Mouse (Mus musculus) spleen, postnatal 4 days (tissue): ENCODE data around the gene Col8a2.

Experiments
- DNase-seq, 2 experiments: peaks; one replicate each; pipeline ENCODE4 v3.0.0; 2022; ENCODE audit warnings: low spot score in 2 of 2

Col8a2 gene

DNA sequence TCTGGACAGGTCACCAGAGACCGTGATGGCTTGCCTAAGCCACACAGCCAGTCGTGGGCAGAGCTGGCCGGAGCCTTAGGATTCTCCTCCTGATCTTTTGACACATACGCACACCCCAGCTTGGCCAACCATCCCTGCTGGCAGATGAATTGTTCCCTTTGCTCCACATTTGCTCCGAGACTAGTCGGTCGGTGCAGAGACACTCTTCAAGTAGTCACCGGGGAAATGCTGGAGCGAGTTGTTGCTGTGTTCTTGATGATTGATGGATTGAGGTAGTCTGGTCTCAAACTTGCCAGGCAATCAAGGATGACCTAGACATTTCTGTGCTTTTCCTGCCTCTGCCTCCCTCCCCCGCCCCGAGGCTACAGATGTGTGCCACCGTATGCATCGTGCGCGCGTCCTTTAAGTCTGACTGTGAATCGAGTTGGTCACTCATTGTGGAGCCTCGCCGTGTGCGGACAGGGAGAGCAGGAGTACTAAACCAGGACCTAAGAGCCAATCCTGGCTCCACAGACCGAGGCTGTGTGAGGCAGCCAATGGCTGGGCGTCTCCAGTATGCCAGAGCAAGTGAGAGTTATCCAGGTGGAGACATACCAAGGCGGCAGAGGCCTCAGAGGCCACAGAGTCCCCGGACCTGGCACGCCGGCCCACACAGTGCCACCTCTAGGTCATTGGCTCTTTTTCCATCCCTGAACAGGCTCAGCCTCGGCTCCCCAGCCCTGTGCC is 15.2 kb downstream of the Col8a2 start:
- no peak for DNase-seq

DNA sequence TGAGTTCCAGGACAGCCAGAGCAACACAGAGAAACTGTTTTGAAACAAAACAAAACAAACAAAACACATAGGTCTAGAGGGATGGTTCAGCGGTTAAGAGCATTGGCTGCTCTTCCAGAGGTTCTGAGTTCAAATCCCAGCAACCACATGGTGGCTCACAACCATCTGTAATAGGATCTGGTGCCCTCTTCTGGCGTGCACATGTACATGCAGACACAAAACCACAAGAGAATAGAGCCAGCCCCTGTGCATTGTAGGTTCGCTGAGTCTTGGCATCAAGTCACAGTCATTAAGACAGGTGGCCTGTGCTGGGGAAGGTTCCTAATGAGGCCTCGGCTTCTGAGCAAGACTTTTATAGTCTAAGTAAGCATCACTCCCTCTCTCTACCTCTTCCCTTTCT is 17.3 kb downstream of the Col8a2 start:
- DNase-seq, result no peak

DNA sequence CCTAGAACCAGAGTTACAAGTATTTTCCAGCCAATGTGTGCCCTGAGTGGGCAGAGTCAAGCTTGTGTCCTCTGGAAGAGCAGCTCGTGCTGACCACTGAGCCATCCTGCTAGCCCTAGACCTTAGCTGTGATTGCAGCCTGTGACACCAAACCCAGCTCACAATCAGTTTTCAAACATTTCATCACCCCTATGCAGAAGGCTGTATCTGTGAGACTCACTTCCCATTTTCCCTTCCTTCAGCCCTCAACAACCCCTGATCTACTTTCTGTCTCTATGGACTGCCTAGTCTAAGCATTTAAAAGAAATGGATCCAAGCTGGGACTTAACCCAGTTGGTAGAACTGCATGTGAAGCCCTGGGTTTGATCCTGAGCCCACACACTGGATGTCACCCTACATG is 18.8 kb downstream of the Col8a2 start:
- no peak for DNase-seq

DNA sequence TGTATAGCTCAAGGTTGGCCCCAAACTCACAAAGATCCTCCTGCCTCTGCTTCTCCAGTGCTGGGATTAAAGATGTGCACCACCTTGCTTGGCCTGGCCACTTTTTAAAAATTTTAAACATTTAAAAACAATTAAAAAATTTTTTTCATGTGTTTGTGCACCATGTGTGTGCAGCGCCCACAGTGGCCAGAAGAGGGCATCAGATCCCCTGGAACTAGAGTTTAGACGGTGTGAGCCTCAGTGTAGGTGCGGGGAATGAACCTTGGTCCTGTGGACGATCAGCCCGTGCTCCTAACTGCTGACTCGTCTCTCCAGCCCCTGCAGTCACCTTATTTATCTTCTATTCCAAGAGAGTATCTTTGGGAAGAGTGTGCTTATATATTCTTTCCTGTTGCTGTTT is 19.5 kb downstream of the Col8a2 start:
- no peak for DNase-seq

DNA sequence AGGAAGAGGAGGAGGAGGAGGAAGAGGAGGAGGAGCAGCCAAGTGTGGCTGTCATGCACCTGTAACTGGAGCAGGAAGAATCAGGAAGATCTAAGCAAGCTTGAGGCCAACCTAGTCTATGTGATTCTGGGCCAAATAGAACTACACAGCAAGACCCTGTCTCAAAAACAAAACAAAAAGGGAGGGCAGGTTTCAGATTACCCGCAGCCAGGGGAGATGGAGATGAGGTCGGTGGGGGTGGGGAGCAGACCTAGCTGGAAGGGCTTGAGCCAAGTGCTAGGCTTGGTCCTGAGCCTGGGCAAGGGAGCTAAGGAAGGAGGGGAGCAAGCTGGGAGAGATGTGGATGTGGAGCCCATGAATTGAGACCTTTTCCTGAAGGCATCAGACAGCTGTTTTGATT is 20.2 kb downstream of the Col8a2 start:
- no peak for DNase-seq

DNA sequence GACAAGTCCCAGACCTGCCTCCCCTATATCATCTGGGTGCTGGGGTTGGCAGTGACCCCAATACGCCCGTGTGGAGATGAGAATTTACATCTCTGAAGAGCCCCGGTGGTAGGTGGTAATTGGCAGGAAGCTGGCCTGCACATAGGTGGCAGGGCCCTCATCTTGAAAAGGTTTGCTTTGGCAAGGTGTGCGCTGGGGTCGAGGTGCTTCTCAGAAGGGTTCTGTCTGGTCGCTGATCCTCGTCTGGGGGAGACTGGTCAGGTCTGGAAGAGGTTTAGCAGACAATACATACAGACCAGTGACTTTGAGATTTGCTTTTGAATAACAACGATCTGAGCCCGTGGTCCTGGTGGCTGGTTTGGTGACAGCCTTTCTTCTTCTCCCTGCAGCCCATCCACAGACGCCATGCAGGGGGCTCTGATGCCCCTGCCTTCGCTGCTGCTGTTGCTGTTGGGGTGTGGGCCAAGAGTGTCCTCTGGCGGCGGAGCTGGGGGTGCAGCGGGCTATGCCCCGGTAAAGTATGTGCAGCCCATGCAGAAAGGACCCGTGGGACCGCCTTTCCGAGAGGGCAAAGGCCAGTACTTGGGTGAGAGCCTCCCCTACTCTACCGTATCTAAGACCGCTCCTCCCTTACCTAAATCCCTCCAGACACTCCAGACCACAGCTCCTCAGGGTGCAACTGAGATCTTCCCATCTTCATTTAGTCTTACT is 22.8 kb downstream of the Col8a2 start:
- DNase-seq, result peak in 1 of 2 experiments; percentile 56

DNA sequence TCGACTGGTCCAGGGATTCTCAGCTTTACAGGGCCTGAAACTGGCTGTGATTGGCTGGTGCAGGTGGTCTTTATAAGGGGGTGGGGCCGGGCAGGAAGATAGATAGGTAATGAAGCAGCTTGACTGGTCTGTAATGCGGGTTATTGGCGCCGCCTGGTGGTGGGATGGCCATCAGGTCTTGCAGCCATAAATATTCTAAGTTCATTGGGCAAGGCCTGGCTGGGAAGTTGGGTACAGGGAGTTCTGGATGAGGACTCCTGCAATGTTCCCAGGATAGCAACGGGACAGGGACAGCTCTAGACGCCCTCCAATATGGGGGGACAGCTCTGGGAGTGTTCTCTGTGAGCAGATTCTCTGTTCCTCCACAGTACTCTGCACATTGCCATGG is 23.3 kb downstream of the Col8a2 start:
- peak; percentile 77 to 91 for DNase-seq

DNA sequence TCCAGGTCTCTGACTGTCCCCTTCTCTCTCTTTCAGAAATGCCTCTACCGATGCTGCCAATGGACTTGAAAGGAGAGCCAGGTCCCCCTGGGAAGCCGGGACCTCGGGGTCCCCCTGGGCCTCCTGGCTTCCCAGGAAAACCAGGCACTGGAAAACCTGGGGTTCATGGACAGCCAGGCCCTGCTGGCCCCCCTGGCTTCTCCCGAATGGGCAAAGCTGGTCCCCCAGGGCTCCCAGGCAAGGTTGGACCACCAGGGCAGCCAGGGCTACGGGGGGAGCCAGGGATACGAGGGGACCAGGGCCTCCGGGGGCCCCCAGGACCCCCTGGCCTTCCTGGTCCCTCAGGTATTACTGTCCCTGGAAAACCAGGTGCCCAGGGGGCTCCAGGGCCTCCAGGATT is 23.8 kb downstream of the Col8a2 start:
- no peak for DNase-seq

DNA sequence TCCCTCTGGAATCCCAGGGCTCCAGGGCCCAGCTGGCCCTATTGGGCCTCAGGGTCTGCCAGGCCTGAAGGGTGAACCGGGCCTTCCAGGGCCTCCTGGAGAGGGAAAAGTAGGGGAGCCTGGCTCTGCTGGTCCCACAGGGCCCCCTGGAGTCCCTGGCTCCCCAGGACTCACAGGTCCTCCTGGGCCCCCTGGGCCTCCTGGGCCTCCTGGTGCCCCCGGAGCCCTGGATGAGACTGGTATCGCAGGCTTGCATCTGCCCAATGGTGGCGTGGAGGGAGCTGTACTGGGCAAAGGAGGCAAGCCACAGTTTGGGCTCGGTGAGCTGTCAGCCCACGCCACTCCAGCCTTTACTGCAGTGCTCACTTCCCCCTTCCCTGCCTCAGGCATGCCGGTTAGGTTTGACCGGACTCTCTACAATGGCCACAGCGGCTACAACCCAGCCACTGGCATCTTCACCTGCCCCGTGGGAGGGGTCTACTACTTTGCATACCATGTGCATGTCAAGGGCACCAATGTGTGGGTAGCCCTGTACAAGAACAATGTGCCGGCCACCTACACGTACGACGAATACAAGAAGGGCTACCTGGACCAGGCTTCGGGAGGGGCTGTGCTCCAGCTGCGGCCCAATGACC is 25.1 kb downstream of the Col8a2 start:
- DNase-seq, result no peak

DNA sequence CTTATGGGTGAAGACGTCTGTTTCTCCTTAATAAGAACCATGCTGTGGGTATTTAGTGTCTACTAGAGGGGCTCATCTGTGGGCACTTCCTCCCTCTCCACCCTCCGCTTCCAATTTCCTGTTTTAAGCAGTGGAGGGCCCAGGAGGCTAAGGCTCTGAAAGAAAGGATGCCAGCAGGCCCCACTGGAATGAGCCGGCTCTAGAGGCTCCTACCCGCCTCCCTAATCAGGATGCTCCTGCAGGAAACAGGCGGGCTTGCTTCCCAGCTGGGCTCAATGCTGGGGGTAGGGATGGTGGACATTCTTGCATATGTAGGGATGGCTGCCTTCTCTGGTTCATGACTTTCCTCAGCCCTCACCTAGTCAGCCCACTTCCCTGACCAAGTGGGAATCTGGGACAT is 26.6 kb downstream of the Col8a2 start:
- DNase-seq, result peak in 1 of 2 experiments; percentile 55

DNA sequence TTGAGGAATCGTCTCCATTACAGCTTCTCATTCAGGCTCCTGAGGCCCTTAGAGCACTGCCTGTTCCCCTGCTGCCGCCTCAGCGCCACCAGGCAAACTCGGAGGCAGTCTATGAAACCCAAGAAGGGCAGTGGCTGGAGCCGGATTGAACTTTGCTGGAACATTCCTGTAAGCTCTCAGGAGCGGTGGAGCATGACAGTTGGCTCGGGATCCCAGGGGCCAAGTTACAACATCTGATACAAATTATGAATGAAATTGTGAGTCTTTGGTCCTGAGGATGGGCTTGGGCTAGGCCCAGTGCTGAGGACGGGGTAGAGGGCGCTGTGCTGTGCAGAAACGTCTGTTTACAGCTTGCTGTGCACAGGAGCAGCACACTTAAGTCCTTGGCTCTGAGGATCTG is 27.8 kb downstream of the Col8a2 start:
- peak in 1 of 2 experiments; percentile 59 for DNase-seq

DNA sequence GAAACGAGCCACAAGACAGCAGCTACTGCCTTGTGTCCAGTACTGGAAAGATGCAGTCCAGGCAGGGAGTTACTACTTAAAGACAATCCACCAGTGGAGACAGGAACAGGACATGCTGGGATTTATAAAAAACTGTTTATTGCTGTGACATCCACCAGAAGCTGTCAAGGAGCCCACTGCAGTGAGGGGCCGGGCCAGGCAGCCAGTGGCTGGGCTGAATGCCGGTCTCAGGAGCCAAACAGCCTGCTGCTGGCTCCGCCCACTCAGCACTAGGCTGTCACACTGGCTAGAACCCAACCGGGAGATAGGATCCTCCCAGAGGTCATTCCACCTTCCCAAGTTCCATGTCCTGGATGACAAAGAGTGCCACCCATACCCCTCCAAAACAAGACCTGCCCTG is 29.3 kb downstream of the Col8a2 start:
- no peak for DNase-seq

DNA sequence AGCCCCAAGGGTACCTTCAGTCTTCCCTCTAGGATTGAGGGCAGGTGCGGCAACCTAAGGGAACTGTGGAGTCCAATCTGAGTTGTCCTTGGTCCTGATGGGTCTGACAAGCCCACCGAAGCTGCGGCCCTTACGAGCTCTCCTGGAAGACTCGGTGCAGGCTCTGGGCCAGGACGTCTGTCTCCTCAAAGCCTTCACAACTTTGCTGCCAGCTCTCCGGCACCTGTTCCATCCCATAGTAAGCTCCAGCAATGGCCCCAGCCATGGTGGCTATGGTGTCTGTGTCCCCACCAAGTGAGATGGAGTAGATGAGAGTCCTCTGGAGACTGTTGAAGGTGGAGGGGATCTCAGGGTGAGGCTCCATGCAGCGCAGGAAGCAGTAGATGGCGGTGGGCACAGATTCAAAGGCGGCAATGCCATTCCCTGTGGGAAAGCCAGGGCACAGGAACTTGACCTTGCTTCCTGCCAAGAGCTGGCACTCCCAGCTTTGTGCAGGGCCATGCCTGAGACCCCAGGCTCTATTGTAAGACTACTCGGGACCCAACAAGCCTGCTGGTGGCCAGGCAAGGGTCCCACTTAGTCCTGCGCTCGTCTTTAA is 29.9 kb downstream of the Col8a2 start:
- DNase-seq, result no peak

DNA sequence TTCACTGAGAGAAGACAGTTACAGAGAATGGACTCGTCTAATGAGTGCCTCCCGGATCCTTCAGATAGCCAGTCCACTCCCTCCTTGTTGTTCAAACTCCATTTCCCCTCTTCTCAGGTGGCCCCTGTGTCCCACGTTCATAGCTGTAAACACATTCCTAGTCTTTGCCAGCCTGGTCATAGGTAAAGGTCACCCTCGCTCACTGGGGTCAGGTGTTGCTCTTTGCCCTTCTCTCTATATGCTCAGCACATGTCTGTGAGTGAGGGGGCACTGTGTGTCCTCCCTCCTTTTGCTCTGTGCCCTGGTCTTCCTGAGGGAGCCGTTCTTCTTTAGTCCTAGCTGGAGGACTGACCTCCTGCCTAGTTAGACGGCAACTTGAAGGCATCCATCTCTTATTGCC is 33.2 kb downstream of the Col8a2 start:
- DNase-seq, result no peak

DNA sequence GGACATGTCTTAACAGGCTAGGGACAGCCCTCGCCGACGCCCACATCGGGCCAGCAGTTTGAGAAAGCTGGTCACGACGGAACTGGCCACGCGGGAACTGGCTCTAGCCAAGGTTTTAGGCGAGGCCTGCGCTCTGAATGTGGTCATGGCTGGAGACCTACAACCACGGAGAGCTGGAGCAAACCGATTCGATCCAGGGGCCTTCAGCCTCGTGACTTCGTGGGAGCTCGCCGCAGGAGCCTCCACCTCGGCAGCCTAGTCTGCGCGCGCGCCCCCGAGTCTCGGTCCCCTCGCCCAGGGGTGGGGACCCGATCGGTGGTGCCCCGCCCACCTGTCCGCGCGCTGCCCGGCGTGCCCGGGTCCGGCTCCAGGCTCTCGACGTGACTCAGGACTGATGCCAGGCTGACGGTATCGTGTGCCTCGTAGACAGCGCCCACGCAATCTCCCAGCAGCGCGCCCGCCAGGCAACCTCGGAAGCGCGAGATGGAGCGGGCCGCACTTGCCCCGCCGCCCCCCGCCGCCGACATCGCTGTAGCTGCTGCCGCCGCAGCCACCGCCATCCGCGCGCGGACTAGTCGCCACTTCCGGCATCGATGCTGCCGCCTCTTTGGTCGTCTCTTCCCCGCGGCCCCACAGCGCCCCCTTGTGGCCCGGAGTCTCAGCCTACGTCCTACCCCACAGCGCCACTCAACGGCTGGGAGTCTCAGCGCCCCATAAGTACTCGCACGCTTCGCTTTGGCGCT is 34.7 kb downstream of the Col8a2 start, which contains the start of gene Adprhl2:
Gene Adprhl2, minus strand, starts transcription at position 593 of the 743 bp plus-strand sequence.
- peak; percentile 99 to 100 for DNase-seq

DNA sequence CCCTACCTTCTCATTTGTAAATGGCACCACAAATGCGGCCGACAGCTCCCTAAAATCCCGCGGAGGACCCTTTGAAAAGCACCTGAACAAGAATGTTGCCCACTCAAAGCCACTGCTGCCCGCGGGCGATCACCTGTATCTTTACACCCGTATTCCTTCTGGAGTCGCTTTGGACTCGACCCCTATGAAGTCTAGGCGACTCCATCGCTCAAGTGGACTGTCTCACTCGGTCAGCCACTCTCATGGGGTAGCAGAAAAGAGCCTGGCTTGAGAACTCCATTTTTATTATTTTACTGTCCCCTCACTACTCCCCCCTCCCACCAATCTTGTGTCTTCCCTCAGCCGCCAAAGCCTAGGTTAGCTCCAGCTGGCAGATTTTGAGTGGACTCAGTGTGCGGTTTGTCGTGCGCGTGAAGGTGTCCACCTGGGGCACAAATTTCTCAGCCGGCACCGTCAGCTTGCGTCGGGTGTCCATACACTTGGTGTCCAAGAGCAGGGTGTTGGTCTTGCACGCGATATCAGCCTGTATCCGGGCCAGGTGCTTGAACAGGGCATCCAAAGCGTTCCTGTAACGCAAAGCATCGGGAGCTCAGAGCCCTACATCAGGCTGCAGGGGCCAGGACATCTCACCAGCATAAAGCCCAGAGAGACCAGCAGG is 35.4 kb downstream of the Col8a2 start:
- DNase-seq, result no peak

DNA sequence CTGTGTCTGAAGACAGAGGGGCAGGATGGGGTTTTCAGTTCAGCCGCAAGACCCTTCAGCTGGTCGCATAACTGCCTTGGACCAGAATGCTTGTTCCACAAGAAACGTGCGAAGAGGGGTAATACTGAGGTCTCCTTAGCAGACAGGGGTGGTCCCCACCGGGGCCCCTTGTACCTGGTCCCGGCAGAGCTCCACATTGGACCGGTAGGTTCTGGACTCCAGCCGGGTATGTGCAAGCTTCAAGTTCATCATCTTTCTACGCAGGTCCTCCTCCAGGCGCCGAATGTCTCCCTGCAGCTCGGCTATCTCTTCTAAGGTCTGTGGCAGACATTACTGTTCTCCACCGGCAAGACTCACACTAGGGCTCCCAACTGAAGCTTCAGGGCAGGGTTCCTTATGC is 36.1 kb downstream of the Col8a2 start:
- DNase-seq, result no peak

DNA sequence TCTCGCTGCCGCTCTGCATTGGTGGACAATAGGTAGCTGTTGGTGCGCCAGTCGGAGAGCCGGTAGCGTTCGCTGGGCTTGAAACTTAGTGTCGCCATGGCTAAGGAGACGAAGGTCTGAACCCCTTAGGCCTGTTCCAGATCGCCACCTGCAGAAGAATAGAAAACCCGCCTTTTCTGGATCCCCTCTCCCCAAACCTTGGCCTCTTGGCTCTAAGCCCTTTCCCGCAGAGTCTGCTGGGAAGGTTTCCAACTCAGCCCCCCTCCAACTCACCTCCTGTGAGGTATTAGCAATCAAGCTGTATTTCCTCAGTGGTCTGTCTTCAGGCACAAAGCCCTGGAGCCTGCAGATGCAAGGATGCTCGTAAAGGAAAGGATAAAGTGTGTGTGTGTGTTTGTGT is 38.3 kb downstream of the Col8a2 start:
- no peak for DNase-seq

DNA sequence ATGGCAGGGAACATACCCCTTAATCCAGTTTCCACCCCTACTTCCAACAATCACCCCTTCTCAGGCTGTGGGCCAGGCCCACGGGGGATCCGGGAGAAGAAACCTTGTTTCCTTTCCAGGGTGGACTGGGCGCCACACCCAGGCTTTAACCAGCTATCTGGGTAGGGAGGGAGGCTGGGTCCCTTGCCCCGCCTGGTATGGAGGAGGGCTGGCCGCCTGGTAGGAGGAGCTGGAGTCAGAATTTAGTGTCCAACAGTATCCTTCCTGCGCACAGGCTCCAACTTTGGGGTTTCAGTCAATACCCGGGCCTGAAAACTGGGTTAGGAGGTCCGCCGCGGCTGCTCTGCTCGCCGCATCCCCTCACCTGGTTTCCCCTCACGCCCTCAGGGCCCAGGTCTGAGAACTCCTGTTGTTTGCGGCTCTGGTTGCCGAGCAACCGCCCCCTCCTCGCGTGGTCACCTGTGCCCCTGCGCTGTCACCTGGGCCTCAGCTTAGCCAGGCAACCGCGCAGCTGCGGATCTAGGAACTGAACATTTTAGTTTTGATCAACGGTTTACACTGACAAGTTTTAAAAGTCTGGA is 38.8 kb downstream of the Col8a2 start, which contains the start of gene Tekt2:
Gene Tekt2, minus strand, starts transcription at position 408 of the 581 bp plus-strand sequence.
- DNase-seq, result no peak

DNA sequence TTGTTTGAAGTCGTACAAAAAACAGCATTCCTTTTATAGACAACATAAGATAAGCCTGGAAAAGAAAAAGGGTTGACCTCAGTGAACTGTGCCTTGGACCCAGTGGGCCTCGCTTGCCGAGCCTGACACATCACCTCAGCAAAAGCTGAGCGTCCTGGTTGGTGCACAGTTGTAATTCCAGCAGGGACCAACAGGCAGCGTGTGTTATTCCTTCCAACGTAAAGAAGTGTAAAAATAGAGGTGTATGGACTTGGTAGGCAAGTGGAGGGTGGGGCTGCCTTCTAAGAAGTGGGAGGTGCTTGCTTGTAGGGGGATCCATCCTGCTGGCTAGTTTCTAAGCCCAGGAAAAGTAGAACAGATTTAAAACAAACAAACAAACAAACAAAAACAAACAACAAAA is 39.4 kb downstream of the Col8a2 start:
- DNase-seq, result no peak

DNA sequence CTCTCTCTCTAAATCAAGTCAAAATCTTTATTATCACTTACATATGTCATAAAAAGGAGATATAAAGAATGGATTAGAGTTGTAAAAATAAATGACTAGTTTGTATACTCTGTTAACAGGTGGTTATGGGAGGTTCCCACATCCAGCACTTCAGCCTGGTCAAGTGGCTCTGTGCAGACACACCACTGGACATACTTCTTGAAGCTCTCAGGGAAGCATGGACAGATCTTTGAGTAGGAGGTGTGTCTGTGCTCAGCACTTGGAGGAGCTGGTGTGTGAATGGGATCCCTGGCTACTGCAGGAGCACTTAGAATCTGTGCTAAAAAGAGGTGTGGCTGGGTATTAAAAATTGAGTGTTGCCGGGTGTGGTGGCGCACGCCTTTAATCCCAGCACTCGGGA is 43.7 kb downstream of the Col8a2 start:
- no peak for DNase-seq
